Mouse (Mus musculus) thymus, adult 18-20 months (tissue): ENCODE measurements around the gene Lasp1.
"Not testable (repeated sequence)": the region's sequence is repeated elsewhere in the genome, so short reads cannot be mapped to it uniquely, and the experiment has no call there.

ENCODE experiments used
- DNase-seq, 2 experiments: peaks; one replicate each; pipeline ENCODE4 v3.0.0; 2022; ENCODE audit warnings: mixed read lengths in 2 of 2

Gene Lasp1

DNA sequence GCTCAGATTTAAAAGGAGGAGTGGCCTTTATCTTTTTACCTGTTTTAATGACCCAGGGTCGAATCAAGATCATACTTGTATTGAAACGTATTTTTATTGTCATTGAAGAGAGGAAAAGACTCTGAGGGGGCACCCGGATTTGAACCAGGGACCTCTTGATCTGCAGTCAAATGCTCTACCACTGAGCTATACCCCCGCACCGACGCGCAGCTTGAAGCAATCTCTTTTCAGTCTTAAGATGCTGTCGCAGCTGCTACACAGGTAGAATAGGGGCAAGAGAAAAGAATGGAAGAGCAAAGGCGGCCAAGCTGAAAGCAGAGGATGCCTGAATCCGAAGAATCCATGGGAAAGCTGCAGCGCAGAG lies at the start of gene Lasp1:
Lasp1 (plus strand) TSS at position 219 of the 364 bp plus-strand sequence.
- peak; percentile 70 to 81 for DNase-seq

DNA sequence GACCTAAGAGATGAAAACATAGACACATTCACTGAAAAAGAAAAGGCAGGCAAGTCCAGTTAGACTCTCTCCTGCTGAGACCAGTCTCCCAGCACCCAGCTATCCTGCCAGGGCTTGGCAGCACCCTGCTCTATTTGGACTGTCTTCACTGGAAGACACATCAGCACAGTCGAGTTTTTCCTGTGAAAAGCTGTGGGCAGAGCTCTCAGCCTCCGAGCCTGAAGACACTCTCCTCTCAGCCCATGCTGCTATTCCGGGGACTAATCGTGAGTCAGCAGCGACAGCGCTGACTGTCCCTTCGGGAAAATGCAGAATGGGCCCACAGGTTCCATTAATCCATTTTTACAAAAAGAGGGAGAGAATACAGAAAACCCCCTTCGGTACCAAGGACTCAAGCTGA lies 45.5 kb upstream of the Lasp1 start:
- no peak for DNase-seq

GRCm38 (mm10) chr11:97758125-97758524 lies 40.7 kb upstream of the Lasp1 start:
- no peak for DNase-seq

GRCm38 (mm10) chr11:97758942-97759341 lies 39.9 kb upstream of the Lasp1 start:
- no peak for DNase-seq

DNA sequence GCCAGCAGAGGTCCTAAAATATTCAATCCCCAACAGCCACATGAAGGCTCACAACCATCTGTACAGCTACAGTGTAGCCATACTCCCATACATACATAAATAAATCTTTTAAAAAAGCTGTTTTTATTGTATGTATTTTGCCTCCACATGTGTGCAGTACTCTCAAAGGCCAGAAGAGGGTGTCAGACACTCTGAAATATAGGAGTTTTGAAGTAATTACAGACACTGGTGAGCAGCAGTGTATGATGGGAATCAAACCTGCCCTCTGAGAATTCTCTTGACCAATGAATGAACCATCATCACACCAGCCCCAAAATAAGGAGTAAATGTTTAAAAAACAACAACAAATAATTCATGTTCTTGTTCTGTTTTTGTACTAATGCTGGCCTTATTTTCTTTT lies 37.2 kb upstream of the Lasp1 start:
- no peak for DNase-seq

DNA sequence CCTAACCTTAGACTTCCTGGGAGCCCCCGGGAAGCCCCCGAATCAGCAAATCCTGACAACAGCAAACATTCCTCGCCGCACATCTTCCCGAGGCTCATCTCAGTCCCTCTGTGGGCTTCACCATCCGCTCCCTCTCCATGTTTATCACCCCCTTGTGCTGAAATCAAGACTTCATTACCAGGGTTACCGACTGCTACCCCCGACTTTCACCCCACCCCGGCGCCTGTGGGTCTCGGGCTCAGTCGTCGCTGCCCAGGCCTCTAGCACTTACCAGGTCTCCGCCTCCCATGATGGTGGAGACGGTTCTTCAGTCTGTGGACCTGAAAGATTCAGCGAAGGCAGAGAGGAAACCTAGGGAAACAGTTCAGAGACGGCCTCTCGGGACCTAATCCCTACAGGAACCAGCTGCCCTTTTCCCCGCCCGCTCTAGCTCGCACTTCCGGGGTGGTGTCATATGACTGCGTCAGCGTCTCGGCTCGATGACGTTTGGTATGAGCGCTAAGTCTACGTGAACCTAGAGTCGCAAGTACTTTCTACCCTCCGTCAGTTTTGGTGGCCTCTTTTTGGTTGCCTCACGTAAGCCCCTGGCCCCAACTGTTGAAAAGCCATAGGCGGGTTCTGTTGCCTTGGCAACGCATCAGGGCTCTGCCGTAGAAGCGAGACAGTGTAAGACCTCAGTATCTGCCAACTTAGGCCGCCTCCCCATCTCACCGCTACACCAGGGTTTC lies 32.5 kb upstream of the Lasp1 start, which contains the start of gene Cwc25:
Cwc25 (minus strand) TSS at position 403 of the 728 bp plus-strand sequence.
- DNase-seq: peak; percentile 86 to 90

- no peak for DNase-seq
Measured at GRCm38 (mm10) chr11:97769704-97770103, 29.1 kb upstream of the Lasp1 start.

GRCm38 (mm10) chr11:97771410-97771809 lies 27.4 kb upstream of the Lasp1 start:
- DNase-seq: no peak

DNA sequence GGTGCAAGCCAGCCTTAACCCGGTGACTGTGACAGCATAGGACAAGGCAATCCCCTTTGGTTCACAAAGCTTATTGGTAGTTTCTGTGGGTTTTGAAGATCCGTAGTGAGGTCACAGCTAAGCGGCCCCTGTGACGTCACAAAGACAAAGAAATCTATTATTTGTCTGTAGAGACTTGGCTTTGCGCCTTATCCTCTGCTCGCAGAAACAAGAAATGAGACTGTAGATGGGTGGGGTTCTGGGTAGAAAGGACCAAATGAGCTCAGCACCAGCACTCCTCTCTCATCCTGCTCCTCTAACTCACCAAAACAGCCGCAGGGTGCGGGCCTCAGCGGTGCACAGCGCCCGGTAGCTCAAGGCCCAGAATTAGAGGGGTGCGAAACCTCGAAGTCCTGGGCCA lies 23.6 kb upstream of the Lasp1 start:
- DNase-seq: no peak

DNA sequence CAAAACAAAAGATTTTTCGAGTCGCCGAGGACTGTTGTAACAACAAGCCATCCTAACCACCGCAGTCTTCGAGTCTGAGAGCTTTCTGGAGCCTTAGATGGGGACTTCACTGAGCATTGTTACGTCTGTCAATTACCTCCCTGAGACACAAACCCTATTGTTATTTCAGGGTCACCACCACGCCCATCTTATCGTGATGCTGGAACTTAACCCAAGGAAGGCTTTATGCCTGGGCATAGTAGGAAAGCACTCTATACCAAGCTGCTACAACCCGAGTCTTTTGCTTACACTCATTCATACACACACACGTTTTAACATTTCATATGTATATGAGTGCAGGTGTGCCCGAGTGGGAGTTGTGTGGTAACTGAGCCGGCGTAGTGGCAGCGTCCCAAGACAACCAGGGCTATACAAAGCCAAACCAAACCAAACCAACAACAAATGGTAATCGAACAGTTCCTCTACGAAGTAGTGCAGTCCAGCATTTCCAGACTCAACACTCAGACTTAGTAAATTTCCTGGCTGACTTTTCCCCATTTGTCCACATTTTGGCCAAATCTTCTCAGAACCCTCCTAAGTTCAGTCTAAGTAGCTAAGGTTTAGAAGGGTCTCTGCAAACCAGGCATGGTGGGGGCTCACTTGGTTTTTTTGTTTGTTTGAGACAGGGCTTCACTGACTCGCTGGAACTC lies 22.8 kb upstream of the Lasp1 start, which contains the start of gene 1700001P01Rik:
1700001P01Rik (minus strand) TSS at position 111 of the 689 bp plus-strand sequence.
- DNase-seq: no peak

DNA sequence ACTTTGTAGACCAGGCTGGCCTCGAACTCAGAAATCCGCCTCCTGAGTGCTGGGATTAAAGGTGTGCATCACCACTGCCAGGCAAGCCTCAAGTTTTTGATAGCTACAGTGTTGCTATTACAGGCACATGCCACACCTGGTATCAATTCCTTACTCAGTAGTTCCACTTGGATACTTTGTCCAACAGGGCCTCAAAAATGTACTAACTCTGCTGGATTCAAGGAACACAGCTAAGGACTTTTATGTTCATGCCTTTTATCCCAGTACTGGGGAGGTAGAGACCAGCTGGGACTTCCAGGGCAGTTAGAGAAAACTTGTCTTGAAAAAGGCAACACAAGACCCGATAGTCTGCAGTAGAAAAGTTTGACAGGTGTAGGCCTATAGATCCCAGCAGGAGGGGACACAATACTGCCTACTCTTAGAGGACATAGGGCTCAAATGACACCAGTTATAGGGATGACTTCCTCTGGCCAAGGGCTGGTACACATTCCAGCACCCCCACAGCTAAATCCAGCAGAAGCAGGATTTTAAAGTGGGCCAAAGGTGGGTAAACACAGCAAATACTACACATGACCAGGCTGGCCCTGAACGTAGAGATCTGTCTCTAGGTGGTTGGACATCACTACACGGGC lies 22.2 kb upstream of the Lasp1 start:
- DNase-seq: no peak

DNA sequence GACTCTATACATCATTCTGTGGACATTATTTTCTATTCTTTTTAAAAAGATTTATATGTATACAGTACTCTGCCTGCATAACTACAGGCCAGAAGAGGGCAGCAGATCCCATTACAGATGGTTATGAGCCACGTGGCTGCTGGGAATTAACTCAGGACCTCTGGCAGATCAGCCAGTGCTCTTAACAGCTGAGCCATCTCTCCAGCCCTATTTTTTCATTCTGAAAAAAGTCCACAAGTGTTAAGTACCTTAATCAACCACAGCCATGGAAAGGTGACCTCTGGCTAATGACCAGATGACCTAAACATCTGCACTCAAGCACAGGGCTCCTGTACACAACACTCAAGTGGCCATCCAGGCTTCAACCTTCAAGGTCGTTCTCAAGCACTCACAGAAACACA lies 21.7 kb upstream of the Lasp1 start:
- DNase-seq: no peak

DNA sequence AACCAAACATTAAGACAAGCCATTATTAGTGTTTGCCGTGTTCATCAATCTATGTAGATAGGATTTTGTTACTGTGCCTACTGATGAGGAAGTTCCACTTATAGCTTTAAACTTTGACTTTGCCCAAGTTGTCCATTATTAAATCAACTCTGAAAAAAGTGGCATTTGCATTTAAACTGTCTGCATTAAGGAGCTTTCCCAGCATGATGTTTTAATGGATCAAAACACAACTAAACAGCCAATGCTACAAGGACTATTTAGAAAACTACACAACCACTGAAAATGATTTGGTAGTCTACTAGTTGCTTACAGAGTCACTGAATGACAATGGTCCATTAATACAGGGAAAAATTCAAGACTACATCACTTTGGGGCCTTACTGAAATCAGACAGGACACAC lies 19.9 kb upstream of the Lasp1 start:
- no peak for DNase-seq

DNA sequence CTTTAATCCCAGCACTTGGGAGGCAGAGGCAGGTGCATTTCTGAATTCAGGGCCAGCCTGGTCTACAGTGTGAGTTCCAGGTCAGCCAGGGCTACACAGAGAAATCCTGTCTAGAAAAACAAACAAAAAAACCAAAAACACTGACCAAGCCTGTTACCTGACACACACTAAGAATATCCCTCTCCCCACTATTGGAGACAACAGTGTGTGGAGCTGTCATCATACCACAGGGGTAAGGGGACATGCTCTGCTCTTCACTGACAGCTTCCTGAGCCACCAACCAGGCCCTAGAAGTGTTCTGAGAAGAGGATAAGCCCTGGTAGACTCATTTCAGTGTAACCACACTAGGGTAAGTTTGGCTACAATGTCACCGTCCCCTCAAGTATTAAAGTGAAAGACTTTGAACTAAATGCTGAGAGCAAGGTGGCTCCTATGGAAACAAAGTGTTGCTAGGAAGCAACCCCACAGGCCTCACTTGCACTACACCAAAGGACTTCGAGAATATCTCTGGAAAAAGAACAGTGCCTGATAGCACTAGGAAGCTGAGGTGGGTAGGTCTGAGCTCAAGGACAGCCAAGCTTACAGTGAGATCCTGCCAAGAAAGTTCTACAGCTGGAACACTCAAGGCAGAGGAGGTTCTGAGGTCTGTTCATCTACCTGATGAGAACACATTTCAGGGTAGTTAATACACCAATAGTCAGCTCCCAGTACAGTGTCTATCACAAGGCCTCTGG lies 18.7 kb upstream of the Lasp1 start:
- no peak for DNase-seq

- no peak for DNase-seq
Measured at GRCm38 (mm10) chr11:97781478-97781831, 17.3 kb upstream of the Lasp1 start.

GRCm38 (mm10) chr11:97781832-97782563 lies 16.8 kb upstream of the Lasp1 start, which contains the start of gene Rpl23:
Gene Rpl23, minus strand, starts transcription at chr11:97782437.
- peak; percentile 94 to 96 for DNase-seq

- DNase-seq: no peak
Measured at GRCm38 (mm10) chr11:97782564-97782895, 16.3 kb upstream of the Lasp1 start.

- DNase-seq: no peak
Measured at GRCm38 (mm10) chr11:97787961-97788360, 10.8 kb upstream of the Lasp1 start.

DNA sequence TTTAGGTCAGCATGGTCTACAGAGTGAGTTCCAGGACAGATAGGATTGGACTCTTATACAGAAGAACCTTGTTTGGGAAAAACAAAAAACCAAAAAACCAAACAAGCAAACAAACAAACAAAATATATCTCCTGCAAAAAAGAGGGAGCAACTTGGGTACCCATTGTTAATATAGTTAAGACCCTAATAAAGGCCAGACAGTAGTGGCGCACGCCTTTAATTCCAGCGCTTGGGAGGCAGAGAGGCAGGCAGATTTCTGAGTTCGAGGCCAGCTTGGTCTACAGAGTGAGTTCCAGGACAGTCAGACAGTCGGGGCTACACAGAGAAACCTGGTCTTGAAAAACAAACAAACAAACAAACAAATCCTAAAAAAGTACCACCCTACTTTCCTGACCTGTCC lies 9.1 kb upstream of the Lasp1 start:
- DNase-seq: no peak

- DNase-seq: not testable (repeated sequence)
Measured at GRCm38 (mm10) chr11:97790778-97791438, 7.9 kb upstream of the Lasp1 start.

GRCm38 (mm10) chr11:97793165-97793564 lies 5.6 kb upstream of the Lasp1 start:
- no peak for DNase-seq

- peak in 1 of 2 experiments; percentile 57 for DNase-seq
Measured at GRCm38 (mm10) chr11:97796910-97797309, 1.9 kb upstream of the Lasp1 start.
